Mouse (Mus musculus): ENCODE data around the gene Trim47.
"Not testable (repeated sequence)": the region's sequence is repeated elsewhere in the genome, so short reads cannot be mapped to it uniquely, and the experiment has no call there.

The Trim47 gene

GRCm38 (mm10) chr11:116106963-116107776, 19.8 kb downstream of the Trim47 start:
- no peak for DNase-seq

DNA sequence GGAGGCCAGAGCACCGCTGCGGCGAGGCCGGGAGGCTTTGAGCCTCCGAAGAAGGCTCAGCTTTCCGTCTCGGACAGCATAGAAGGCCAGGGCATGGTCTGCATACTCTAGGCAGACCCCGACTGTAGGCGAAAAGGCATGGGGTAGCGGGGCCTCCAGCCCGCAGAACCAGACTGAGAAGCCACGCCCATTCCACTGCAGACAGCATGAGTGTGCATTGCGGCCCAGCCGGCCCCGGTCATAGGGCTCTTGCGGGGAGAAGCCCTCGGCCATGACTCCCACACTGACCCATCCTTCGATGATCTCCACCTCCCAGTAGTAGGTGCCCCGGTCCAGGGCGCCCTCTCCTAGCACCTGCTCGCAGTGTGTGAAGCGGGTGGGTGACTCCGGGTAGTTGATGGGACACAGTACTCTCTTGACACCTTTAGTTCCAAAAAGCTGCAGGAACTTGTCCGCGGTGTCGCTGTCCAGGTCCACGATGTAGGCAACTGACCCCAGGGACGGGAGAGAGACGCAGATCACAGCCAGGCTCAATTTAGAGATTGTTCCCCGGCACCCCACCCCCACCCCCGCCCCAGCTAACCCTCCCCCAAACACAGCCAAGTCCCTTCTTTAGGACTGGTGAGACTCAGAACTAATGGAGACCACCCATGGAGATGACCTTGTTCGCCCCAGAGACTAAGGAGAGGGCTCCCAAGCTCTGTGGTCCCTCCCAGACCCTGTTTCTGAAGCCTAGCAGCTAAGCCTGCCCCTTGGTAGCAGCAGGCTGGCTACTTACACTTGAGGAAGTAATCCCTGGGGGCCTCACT, 20.7 kb downstream of the Trim47 start:
- no peak for DNase-seq

DNA sequence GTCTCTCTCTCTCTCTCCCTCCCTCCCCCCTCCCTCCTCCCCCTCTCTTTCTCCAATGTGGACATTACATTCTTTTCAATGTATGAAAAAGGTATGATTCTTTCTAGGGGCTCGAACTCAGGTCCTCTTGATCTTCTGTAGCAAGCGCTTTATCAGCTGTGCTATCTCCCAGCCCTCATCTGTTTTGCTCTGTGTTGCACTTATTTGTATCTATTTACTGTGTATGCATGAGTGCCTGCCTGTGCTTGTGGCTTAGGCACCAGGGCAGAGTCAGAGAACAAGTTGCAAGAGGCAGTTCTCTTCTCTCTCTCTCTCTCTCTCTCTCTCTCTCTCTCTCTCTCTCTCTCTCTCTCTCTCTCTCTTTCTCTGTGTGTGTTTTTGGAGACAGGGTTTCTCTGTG, 21.9 kb downstream of the Trim47 start:
- DNase-seq = no peak

- DNase-seq = no peak
Measured at GRCm38 (mm10) chr11:116104006-116104646, 22.9 kb downstream of the Trim47 start.

GRCm38 (mm10) chr11:116103572-116103971, 23.4 kb downstream of the Trim47 start:
- DNase-seq = no peak

DNA sequence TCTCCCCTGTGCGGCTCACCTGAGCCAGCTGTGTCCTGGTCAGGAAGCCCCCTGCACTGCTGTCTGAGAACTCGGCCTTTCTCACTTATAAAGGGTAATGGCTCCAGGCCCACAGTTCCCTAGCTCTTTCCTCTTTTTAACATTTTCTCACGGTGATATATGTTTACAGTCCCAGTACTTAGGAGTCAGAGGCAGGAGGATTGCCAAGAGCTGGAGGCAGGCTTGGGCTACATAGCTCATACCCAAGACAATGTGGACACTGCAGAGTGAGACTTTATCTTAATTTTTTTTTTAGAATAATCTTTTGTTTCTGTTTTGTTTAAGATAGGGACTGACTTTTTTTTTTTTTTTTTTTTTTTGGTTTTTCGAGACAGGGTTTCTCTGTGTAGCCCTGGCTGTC, 24.5 kb downstream of the Trim47 start:
- DNase-seq = no peak

DNA sequence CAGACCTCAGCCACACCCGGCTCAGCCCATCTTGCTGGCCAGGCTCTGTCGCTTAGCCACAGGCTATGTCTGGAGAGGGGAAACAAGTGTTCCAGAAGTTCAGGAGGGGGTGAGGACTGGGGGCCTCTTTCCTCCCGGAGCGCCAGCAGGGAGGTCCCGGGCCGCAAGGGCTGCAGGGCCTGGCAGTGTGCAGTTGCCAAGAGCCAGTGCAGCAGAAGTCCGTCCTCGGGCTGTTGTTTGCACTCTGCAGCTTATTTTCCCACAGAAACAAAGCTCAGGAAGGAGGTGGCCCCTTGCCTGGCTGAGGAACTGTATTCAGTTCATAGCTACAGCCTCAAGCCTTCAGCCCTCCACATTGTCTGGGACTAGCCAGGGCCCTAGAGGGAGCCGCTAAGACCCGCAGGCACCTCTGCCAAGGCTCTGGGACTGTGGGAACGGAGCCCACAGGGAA, 25.1 kb downstream of the Trim47 start:
- no peak for DNase-seq

DNA sequence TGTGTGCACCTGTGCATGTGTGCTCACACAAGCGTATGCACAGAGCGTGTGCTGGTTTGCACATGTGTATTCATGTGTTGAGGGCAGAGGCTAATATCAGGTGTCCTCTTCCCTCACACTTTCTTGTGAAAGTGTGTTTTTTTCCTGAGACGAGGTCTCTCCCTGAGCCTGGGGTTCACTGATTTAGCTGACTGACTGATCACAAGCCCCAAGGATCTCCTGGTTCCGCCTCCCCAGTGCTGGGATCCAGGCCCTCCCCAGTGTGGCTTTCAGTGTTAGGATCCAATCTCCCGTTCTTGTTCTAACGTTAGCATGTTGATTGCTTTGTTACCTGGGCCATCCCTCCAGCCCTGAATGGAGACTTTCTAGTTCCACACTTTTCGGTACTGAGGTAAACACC, 26.2 kb downstream of the Trim47 start:
- DNase-seq = no peak

GRCm38 (mm10) chr11:116100385-116100784, 26.6 kb downstream of the Trim47 start:
- no peak for DNase-seq

DNA sequence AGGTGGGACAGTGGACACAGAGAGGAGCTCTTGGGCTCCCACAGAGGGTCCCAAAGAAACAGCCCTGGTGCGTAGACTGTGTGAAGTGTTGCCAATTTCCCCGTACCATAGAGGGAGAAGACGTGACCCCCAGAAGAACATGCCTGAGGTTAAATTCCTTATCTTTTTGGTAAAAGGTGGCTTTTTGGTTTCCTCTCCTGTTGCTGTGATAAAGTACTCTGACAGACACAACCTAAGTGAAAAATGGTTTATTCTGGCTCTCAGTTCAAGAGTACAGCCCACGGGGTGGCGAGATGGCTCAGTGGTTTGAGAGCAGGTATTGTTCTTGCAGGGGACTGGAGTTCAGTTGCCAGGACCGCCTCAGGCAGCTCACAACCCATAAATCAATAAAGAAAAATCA, 27.5 kb downstream of the Trim47 start:
- no peak for DNase-seq

GRCm38 (mm10) chr11:116098711-116099460, 28.1 kb downstream of the Trim47 start:
- no peak for DNase-seq

DNA sequence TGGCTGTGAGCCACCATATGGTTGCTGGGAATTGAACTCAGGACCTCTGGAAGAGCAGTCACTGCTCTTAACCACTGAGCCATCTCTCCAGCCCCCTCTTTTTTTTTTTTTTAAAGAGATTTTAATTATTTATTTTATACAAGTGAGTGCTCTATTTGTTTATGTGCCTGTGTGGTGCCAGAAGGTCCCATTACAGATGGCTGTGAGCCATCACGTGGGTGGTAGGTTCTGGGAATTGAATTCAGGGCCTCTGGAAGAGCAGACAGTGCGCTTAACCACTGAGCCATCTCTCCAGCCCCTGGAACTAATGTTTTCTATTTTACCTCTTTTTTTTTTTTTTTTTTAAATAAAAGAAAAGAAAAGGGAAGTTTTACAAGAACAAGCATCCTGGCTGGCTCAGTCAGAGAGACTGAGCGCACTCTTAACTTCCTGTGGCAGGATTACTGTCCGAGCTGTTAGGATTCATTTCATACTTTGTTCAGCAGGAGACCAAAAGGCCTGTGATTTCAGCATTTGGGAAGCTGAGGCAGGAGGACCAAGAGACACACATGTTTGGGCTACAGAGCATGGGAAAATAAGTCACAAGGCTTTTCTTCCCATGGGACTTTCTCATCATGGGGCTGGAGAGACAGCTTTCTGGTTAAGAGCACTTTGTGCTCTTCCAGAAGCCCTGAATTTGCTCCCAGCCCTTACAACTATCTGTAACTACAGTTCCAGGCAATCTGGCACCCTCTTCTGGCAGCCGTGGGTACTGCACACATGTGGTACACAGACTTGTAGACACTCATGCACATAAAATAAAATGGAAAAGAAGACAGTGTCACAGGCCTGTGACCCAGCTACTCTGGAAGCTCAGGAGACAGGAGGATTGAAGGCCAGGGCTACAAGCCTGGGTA, 30.5 kb downstream of the Trim47 start:
- DNase-seq = no peak

DNA sequence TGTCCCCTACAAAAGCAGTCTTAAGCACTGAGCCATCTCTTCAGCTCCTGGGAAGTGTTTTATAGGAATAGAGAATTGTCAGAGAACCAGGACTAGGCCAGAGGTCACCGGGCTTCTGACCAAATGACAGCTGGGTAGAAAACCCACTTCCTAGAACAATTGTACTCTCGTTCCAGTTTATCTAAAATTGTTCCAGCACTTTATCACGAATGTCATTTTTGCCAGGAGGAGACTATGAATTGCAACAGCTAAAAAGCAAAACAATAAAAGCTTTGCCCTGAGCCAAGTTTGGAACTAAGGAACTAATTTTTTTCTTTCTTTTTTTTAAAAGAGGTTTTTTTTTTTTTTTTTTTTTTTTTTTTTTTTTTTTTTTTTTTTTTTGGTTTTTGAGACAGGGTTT, 31.4 kb downstream of the Trim47 start:
- no peak for DNase-seq

DNA sequence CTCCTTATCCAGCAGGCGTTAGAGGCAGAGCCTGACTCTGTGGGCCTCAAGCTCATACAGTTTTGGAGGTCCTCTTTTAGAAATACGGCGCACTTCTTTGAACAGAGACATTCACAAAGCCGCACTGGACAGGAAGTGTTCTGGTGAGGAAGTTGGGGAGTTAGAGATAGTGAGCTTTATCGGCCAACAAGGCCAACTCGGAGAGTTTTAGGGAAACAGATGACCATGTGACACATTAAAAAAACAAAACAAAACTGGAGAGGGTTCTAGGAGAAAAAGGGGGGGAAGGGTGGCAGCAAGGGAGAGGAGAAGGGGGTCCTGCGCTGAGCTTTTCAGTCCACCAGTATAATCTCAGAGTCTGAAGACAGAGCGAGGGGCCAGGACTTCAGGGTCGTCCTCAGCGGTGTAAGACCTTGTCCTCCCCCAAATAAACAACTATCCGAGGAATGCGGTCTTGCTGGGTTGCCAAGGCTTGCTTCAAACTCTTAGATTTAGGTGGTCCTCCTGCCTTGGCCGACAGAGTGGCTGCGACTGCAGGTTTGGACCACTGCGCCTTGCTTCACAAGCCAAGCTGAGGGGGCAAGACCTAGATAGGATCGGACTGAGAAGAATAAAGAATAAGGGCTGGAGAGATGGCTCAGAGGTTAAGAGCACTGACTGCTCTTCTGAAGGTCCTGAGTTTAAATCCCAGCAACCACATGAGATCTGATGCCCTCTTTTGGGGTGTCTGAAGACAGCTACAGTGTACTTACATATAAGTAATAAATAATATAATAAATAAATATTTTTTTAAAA, 33.0 kb downstream of the Trim47 start:
- DNase-seq = no peak

DNA sequence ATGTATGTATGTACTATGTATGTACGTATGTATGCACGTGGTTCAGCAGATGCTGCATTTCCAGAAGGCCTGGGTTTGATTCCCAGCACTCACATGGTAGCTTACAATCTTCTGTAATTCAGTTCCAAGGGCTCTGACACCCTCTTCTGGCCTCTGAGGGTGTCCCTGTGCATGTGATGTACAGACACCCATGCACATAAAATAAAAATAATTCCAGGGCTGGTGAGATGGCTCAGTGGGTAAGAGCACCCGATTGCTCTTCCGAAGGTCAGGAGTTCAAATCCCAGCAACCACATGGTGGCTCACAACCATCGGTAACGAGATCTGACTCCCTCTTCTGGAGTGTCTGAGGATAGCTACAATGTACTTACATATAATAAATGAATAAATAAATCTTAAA, 34.1 kb downstream of the Trim47 start:
- not testable (repeated sequence) for DNase-seq

DNA sequence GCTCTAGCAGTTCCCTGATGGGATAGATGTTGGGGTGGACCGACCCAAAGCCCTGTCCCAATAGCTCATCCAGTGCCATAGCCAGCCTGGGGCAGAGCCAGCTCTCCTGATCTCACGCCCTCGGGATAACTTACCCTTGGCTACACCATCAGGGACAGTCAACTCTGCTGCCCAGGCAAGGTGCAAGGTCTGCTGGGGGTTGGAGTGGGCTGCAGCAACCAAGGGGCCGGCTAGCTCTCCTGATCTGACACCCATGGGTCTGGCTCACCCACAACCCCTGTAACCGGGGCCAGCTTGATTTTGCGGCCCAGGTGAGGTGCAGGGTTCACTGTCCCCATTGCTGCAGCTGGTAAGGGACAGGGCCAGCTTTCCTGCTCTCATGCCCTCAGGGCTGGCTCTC, 35.4 kb downstream of the Trim47 start:
- no peak for DNase-seq

- DNase-seq = no peak
Measured at GRCm38 (mm10) chr11:116089545-116089944, 37.5 kb downstream of the Trim47 start.

- no peak for DNase-seq
Measured at GRCm38 (mm10) chr11:116088741-116089394, 38.1 kb downstream of the Trim47 start.

DNA sequence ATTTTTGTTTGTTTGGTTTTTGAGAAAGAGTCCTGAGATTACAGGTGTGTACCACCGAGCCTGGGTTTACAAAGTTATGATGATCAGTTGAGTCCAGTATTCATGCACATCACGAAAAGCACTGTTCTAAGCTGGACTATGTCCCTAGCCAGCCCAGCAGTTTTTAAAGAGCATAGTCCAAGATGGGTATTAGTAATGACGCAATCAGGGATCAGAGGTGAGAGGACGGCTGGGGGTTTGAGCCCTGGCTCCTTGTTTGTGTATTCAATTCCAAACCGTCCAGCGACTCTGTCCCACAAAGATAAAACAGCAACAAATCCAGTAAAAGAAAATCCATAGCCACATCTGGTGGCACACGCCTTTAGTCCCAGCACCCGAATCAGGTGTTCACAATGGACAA, 38.8 kb downstream of the Trim47 start:
- no peak for DNase-seq
